Mouse (Mus musculus) liver, adult 2 months (tissue): ENCODE data around the gene H1foo.

ENCODE experiments used
- CTCF ChIP-seq: fragments of 200-500 bp; IDR thresholded peaks from 2 replicates; pipeline ENCODE4 v1.5.1; 2011; ENCODE audit warnings: low read depth, low read length, control low read depth
- POLR2A ChIP-seq: fragments of 200-500 bp; IDR thresholded peaks from 2 replicates; pipeline ENCODE4 v1.6.1; 2011; ENCODE audit warnings: low read length, control low read depth; ENCODE audit not compliant: insufficient read depth; ENCODE audit errors: extremely low read depth

- no peak for TF ChIP-seq POLR2A
- no peak for TF ChIP-seq CTCF
These were observed 18.9 kb downstream of the H1foo start for GRCm38 (mm10) chr6:115963656-115964055.
